7 mouse cellular contexts compared by ENCODE assay signal in the genomic region with DNA sequence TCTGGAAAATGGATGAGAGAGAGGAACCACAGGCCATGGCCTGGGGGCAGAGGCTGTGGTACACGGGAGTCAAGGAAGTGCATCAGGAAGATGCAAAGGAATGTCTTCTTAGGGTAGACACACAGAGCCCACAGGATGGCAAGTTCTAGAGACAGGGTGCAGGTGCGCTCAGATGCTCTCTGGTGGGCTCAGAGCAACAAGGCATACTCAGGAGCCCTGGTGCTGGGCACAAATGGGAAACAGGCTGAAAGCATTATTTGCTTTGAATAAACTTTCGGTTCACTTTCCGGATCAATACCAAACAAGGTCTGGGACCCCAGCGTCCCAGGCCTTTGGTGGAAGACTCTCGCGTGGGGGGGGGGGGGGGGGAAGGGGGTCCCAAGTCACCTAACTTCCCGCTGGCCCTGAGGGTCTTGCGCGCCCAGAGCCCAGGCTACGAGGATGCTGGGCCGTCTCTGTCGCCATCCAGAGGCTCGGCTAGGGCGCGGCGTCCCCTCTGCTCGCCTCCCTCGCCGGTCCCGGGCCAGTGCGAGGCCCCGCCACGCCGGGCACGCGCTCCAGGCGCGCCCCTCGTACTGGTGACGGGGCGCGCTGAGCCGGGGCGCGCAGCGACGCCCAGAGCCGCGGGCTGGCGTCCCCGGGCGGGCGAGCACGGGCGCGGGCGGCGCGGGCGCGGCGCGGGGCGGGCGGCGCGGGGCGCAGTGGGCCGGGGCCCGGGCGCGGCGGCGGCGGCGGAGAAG. TPM values are rescaled to one million over a fixed set of nuclear protein-coding genes. Genes with fewer than 3 reads are reported as not detected.
DNase-seq lines count a peak whose midpoint lies in the region; ATAC-seq and TF ChIP-seq lines count a peak whose summit lies in the region.

TSS of gene Fam19a5 (plus strand) at position 701 of the 740 bp plus-strand sequence.

- 2% methylated on average over 52 of the region's 67 CpGs for WGBS in hindbrain, embryonic 12.5 days
- 1% methylated on average over 26 of the region's 67 CpGs for WGBS in limb, embryonic 13.5 days

- TF ChIP-seq CTCF in testis, adult 2 months (IDR thresholded peaks at IDR 0.05; ENCODE audit: control insufficient read depth, insufficient read depth, insufficient replicate concordance, low read depth, low read length): no peak

- no peak for TF ChIP-seq POLR2A in testis, adult 2 months (IDR thresholded peaks at IDR 0.05; ENCODE audit: control insufficient read depth, low read depth, low read length)

- peak within 1 kb of the TSS; percentile 71 for H3K4me3 ChIP-seq in testis, adult 2 months (ENCODE audit: control insufficient read depth, low read depth, low read length)
- H3K4me3 ChIP-seq in hindbrain, embryonic 12.5 days: peak within 1 kb of the TSS; percentile 63
- peak within 1 kb of the TSS; percentile 56 for H3K4me3 ChIP-seq in limb, embryonic 13.5 days

- no peaks in the 10 kb centered on the region for H3K27me3 ChIP-seq in testis, adult 2 months (ENCODE audit: control insufficient read depth, insufficient read depth, low read length)
- H3K27me3 ChIP-seq in hindbrain, embryonic 12.5 days: peaks cover 12% of the 10 kb centered on the region
- H3K27me3 ChIP-seq in limb, embryonic 13.5 days: peaks cover 98% of the 10 kb centered on the region

- ATAC-seq in hindbrain, embryonic 12.5 days (ENCODE audit: low FRiP score): peak; percentile 81
- peak; percentile 46; the same call in 1 of the 2 replicates for ATAC-seq in limb, embryonic 13.5 days (ENCODE audit: low FRiP score, low read depth)

- no peak for DNase-seq in testis, postnatal 14 days (ENCODE audit: low spot score)
- peak; percentile 62 to 79 for DNase-seq in cerebellum, postnatal 36 days
- peak; percentile 82 for DNase-seq in right cerebral cortex, postnatal 10 days (ENCODE audit: low spot score in 2 of 2)
- DNase-seq in urinary bladder, postnatal 25 days (ENCODE audit: low spot score): no peak

- peak within 1 kb of the TSS; percentile 70 for H3K4me2 ChIP-seq in hindbrain, embryonic 12.5 days (replicated peaks)
- H3K4me2 ChIP-seq in limb, embryonic 13.5 days (replicated peaks): peak within 1 kb of the TSS; percentile 92

- H3K27ac ChIP-seq in testis, adult 2 months (ENCODE audit: control insufficient read depth, insufficient read depth, low read depth, low read length): no peak within 1 kb of the TSS
- H3K27ac ChIP-seq in hindbrain, embryonic 12.5 days: peak within 1 kb of the TSS; percentile 77
- no peak within 1 kb of the TSS for H3K27ac ChIP-seq in limb, embryonic 13.5 days

- peak within 1 kb of the TSS; percentile 85 for H3K9ac ChIP-seq in hindbrain, embryonic 12.5 days
- peak within 1 kb of the TSS; percentile 66 for H3K9ac ChIP-seq in limb, embryonic 13.5 days

- H3K9me3 ChIP-seq in hindbrain, embryonic 12.5 days (replicated peaks): no peaks in the 10 kb centered on the region
- no peaks in the 10 kb centered on the region for H3K9me3 ChIP-seq in limb, embryonic 13.5 days

- peaks cover 11% of the 10 kb centered on the region for H3K4me1 ChIP-seq in testis, adult 2 months (ENCODE audit: control insufficient read depth, insufficient read depth, low read length)
- H3K4me1 ChIP-seq in hindbrain, embryonic 12.5 days: peaks cover 40% of the 10 kb centered on the region
- H3K4me1 ChIP-seq in limb, embryonic 13.5 days: peaks cover 11% of the 10 kb centered on the region

- no peaks in the 10 kb centered on the region for H3K36me3 ChIP-seq in testis, adult 2 months (ENCODE audit: control insufficient read depth, insufficient read depth, low read length)
- no peaks in the 10 kb centered on the region for H3K36me3 ChIP-seq in hindbrain, embryonic 12.5 days
- no peaks in the 10 kb centered on the region for H3K36me3 ChIP-seq in limb, embryonic 13.5 days

RNA-seq across cellular contexts. Expression of gene Fam19a5, which starts in this region (rescaled TPM):
- polyA plus RNA-seq in testis, adult 2 months (2012; rRNA removed): 0.55 and 0.68 TPM in 2 replicates
- polyA plus RNA-seq in hindbrain, embryonic 12.5 days (2016; fragmentation: Nextera tagmentation; extraction: Ambion mirVana): 12.6 and 13.6 TPM in 2 replicates
- 4.0 and 4.8 TPM in 2 replicates for polyA plus RNA-seq in limb, embryonic 13.5 days (2015; fragmentation: Nextera tagmentation; extraction: Ambion mirVana)

Comparison
In these comparisons a context has a peak if more than half of its experiments do, and no peak if none do; other contexts are left out.
1. DNase-seq: peak in cerebellum, postnatal 36 days (2 of 2) and right cerebral cortex, postnatal 10 days (2 of 2); none in testis, postnatal 14 days (single experiment) and urinary bladder, postnatal 25 days (single experiment).
2. Peak in every context shown above with its lines, with median percentiles within 50 percentile points of each other: H3K4me3 ChIP-seq.